Mouse (Mus musculus): ENCODE measurements around the gene Styk1. TPM values are rescaled to one million over a fixed set of nuclear protein-coding genes. Genes with fewer than 3 reads are reported as not detected.

The Styk1 gene
- total and polyA plus RNA-seq, 2 experiments from 2014 or later = 0.15 to 0.52 TPM

DNA sequence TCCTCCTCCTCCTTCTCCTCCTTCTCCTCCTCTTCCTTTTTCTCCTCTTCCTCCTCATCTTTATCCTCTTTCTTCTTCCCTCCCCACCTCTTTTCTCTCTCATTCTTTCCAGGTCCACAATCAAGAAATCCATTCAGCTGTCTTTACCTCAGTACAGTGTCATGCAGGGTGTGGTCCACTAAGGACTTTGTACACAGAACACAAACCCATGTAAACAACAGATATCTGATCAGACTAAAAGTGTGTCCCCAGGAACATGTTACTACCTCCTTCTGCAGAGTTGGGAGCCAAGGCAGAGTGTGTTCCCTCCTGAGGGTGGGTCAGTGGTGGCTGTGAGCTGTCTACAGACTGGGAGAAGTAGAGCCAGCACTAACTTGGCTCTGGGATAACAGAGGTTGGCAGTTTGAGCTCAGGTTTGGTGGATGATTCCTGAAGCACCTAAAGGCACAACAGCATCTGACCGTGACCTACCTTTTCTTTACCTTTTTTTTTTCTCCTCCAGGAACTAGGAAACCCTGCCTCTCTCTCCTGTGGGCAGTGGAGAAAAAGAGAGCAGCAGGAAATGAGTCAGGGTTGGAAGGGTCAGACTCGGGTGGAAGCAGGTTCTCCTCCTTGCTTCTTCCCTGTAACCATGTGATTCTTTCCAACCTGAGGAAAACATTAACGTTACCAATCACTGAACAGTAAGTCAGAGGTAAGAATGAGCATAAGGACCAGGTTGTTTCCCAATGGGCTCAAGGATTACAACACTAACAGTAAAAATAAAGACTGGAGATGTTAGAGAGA is 31.4 kb downstream of the Styk1 start:
- H3K9ac ChIP-seq (replicated peaks; ENCODE audit: low read depth, low read length) = no peak overlapping the region
- H3K4me2 ChIP-seq (ENCODE audit: low read depth, low read length) = no peak overlapping the region
- H3K4me1 ChIP-seq (ENCODE audit: control insufficient read depth, insufficient read depth) = no peaks in the 10 kb centered on the region
- 46% methylated on average over 3 of the region's 3 CpGs for WGBS
- no peak overlapping the region for H3K27ac ChIP-seq (ENCODE audit: low read depth)
- no peak for ATAC-seq (ENCODE audit: insufficient read depth, low read depth)
- H3K27me3 ChIP-seq (ENCODE audit: control insufficient read depth, insufficient read depth, low read length) = no peaks in the 10 kb centered on the region
- TF ChIP-seq CTCF (IDR thresholded peaks at IDR 0.05; ENCODE audit: low read depth) = no peak
- no peak for TF ChIP-seq EP300 (IDR thresholded peaks at IDR 0.05; ENCODE audit: low read depth)
- no peaks in the 10 kb centered on the region for H3K36me3 ChIP-seq (replicated peaks; ENCODE audit: control insufficient read depth, insufficient read depth, low read length)
- DNase-seq (ENCODE audit: low spot score) = no peak
- no peaks in the 10 kb centered on the region for H3K9me3 ChIP-seq (replicated peaks; ENCODE audit: control insufficient read depth, low read length)
- no peak overlapping the region for H3K4me3 ChIP-seq (ENCODE audit: low read depth, low read length)

GRCm38 (mm10) chr6:131316155-131317101 is 37.0 kb downstream of the Styk1 start:
- H3K4me1 ChIP-seq (ENCODE audit: control insufficient read depth, insufficient read depth) = no peaks in the 10 kb centered on the region
- no peak overlapping the region for H3K4me2 ChIP-seq (ENCODE audit: low read depth, low read length)
- H3K27ac ChIP-seq (ENCODE audit: low read depth) = no peak overlapping the region
- DNase-seq (ENCODE audit: low spot score) = no peak
- ATAC-seq (ENCODE audit: insufficient read depth, low read depth) = no peak
- H3K36me3 ChIP-seq (replicated peaks; ENCODE audit: control insufficient read depth, insufficient read depth, low read length) = no peaks in the 10 kb centered on the region
- H3K9ac ChIP-seq (replicated peaks; ENCODE audit: low read depth, low read length) = no peak overlapping the region
- no peak for TF ChIP-seq CTCF (IDR thresholded peaks at IDR 0.05; ENCODE audit: low read depth)
- no peak for TF ChIP-seq EP300 (IDR thresholded peaks at IDR 0.05; ENCODE audit: low read depth)
- no peaks in the 10 kb centered on the region for H3K27me3 ChIP-seq (ENCODE audit: control insufficient read depth, insufficient read depth, low read length)
- H3K9me3 ChIP-seq (replicated peaks; ENCODE audit: control insufficient read depth, low read length) = no peaks in the 10 kb centered on the region
- 71% methylated on average over 7 of the region's 7 CpGs for WGBS
- H3K4me3 ChIP-seq (ENCODE audit: low read depth, low read length) = no peak overlapping the region

DNA sequence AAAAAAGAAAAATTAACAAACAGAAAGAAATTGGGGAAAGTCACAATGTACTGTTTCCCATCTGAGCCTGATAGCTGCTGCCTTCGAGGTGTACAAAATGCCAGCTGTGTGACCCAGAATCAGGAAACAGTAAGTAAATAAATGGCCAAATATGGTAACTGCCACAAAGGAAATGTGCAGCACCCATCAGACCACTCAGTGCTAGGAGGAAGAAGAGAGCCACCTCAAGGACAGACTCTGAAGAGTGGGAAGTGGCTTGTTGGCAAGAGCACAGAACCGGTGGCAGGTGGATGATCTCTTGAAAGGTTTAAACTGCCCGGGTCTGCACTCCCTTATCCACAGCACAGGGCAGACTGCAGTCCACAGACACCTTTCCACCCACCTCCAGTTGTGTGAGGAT is 45.4 kb downstream of the Styk1 start:
- no peak for TF ChIP-seq CTCF (IDR thresholded peaks at IDR 0.05; ENCODE audit: low read depth)
- TF ChIP-seq EP300 (IDR thresholded peaks at IDR 0.05; ENCODE audit: low read depth) = no peak
- no peaks in the 10 kb centered on the region for H3K4me1 ChIP-seq (ENCODE audit: control insufficient read depth, insufficient read depth)
- no peak overlapping the region for H3K9ac ChIP-seq (replicated peaks; ENCODE audit: low read depth, low read length)
- 51% methylated on average over 3 of the region's 3 CpGs for WGBS
- H3K27me3 ChIP-seq (ENCODE audit: control insufficient read depth, insufficient read depth, low read length) = no peaks in the 10 kb centered on the region
- H3K27ac ChIP-seq (ENCODE audit: low read depth) = no peak overlapping the region
- no peak overlapping the region for H3K4me2 ChIP-seq (ENCODE audit: low read depth, low read length)
- ATAC-seq (ENCODE audit: insufficient read depth, low read depth) (no peak), DNase-seq (ENCODE audit: low spot score) (no peak)
- H3K4me3 ChIP-seq (ENCODE audit: low read depth, low read length) = no peak overlapping the region
- H3K36me3 ChIP-seq (replicated peaks; ENCODE audit: control insufficient read depth, insufficient read depth, low read length) = no peaks in the 10 kb centered on the region
- no peaks in the 10 kb centered on the region for H3K9me3 ChIP-seq (replicated peaks; ENCODE audit: control insufficient read depth, low read length)

- no peaks in the 10 kb centered on the region for H3K36me3 ChIP-seq (replicated peaks; ENCODE audit: control insufficient read depth, insufficient read depth, low read length)
- no peak for DNase-seq (ENCODE audit: low spot score)
- no peak for TF ChIP-seq EP300 (IDR thresholded peaks at IDR 0.05; ENCODE audit: low read depth)
- no peak for TF ChIP-seq CTCF (IDR thresholded peaks at IDR 0.05; ENCODE audit: low read depth)
- H3K9me3 ChIP-seq (replicated peaks; ENCODE audit: control insufficient read depth, low read length) = no peaks in the 10 kb centered on the region
- H3K9ac ChIP-seq (replicated peaks; ENCODE audit: low read depth, low read length) = no peak overlapping the region
- H3K4me2 ChIP-seq (ENCODE audit: low read depth, low read length) = no peak overlapping the region
- no peaks in the 10 kb centered on the region for H3K4me1 ChIP-seq (ENCODE audit: control insufficient read depth, insufficient read depth)
- H3K27me3 ChIP-seq (ENCODE audit: control insufficient read depth, insufficient read depth, low read length) = no peaks in the 10 kb centered on the region
- no peak for ATAC-seq (ENCODE audit: insufficient read depth, low read depth)
- WGBS = 55% methylated on average over 3 of the region's 3 CpGs
- H3K27ac ChIP-seq (ENCODE audit: low read depth) = no peak overlapping the region
- no peak overlapping the region for H3K4me3 ChIP-seq (ENCODE audit: low read depth, low read length)
These were observed 48.6 kb downstream of the Styk1 start for GRCm38 (mm10) chr6:131304776-131305175.

DNA sequence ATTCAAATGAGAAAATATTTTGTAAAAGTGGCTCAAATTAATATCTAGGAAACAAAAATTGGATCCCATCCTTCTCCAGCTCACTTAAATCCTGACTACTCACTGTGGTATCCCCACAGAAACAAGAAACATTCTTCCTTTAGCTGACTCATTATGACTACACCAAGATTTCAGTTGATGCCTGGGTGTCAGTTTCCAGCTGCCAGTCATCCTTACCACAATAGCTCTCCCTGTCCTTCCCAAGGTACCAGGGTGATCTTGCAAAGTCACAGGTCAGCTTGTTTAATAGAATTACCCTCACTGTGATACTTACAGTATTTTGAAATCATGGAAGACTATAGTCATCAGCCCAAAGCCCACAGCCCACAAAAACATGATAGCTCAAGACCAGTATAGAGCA is 54.9 kb downstream of the Styk1 start:
- no peak overlapping the region for H3K9ac ChIP-seq (replicated peaks; ENCODE audit: low read depth, low read length)
- no peak overlapping the region for H3K27ac ChIP-seq (ENCODE audit: low read depth)
- DNase-seq (ENCODE audit: low spot score) = no peak
- no peaks in the 10 kb centered on the region for H3K9me3 ChIP-seq (replicated peaks; ENCODE audit: control insufficient read depth, low read length)
- H3K27me3 ChIP-seq (ENCODE audit: control insufficient read depth, insufficient read depth, low read length) = no peaks in the 10 kb centered on the region
- H3K4me3 ChIP-seq (ENCODE audit: low read depth, low read length) = no peak overlapping the region
- H3K4me2 ChIP-seq (ENCODE audit: low read depth, low read length) = no peak overlapping the region
- no peak for ATAC-seq (ENCODE audit: insufficient read depth, low read depth)
- H3K4me1 ChIP-seq (ENCODE audit: control insufficient read depth, insufficient read depth) = no peaks in the 10 kb centered on the region
- H3K36me3 ChIP-seq (replicated peaks; ENCODE audit: control insufficient read depth, insufficient read depth, low read length) = no peaks in the 10 kb centered on the region
- no peak for TF ChIP-seq EP300 (IDR thresholded peaks at IDR 0.05; ENCODE audit: low read depth)
- no peak for TF ChIP-seq CTCF (IDR thresholded peaks at IDR 0.05; ENCODE audit: low read depth)
